Mouse (Mus musculus): Measurements from ENCODE around the gene Tceal5.
A peak's percentile ranks its signal among the peaks of the same experiment; 100 is the strongest.

The Tceal5 gene

DNA sequence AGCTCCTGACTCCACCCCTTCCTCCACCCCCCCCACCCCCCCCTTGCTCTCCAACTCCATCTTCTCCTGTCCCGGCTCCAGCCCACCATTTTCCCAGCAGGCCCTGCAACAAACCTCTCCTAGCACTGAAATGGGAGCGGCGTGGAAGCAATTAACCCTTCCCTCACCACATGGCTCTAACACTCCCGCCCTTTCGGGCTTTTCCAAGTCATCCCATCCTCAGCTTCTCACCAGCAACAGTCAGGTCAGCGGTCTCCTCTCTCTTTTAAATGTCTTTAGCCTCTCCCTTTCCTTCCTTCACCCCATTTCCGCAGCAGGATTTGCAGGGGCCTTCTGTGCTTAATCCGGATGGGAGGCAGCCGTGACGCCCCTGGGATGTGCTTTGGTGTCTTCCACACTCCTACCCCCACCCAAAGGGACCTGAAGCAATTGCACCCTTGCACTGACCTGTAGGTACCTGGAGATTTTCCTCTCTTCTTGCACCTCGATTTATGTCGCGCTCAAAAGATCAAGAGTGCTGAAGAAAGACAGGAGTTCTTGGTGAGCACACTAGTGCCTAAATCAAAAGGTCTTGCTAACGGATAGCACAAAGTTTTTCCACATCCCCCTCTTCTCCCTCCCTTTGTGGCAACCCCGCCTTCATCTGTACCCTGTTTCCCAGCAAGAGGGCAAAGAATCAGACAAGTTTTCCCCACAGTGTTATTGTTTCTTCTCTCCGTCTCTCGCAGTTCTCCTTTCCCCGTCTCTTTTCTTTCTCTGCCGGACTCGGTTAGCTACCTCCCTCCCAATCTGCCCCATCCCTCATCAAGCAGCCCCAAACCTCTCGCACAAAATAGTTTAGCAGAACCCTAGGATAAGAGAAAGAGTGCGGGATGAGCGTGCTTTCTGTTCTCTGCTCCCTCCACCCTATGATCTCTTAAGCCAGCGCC lies 32.2 kb downstream of the Tceal5 start:
- peak; percentile 66 for DNase-seq (ENCODE audit: low spot score)

DNA sequence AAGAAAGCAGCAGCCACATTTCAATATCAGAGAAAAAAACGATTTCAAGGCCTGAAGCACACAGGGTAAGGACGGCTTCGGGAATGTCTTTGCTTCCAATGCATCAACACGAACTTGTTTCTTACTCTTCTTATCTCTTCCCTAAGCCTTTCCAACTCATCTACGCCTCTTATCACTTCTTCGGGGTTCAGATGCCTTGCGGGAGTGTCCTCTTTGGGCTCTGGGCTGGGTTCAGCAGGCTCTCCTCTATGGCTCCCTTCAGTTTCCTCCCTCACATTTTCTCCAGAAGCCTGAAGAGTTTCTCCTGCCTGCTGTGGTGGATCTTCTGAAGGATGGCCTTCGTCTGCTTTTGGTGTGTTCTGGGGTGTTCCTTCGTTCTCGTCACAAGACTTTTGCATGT lies 33.1 kb downstream of the Tceal5 start:
- peak; percentile 7 for DNase-seq (ENCODE audit: low spot score)
